Mouse (Mus musculus) heart, postnatal 14 days (tissue): ENCODE data around the gene Camta1. TPM values are rescaled to one million over a fixed set of nuclear protein-coding genes. Genes with fewer than 3 reads are reported as not detected.
A peak's percentile ranks its signal among the peaks of the same experiment; 100 is the strongest.

ENCODE experiments used
- DNase-seq, 2 experiments: peaks; one replicate each; pipeline ENCODE4 v3.0.0; 2021 to 2022
- intact Hi-C: fragments of 180-260 bp; cut with DNase I; formaldehyde crosslinking; loops from one replicate; pipeline ENCODE4 v1.15.1; 2025
- total RNA-seq, 2 experiments: library from RNA; stranded (reverse); gene quantifications; 2 replicates each; pipeline ENCODE4 v1.2.3; 2021

Camta1 gene
- total RNA-seq, 2 experiments from 2014 or later = 193 to 199 TPM

GRCm38 (mm10) chr4:151415812-151416211 lies 445.9 kb downstream of the Camta1 start:
- intact Hi-C loops = no loop called here
- no peak for DNase-seq

GRCm38 (mm10) chr4:151415376-151415775 lies 446.3 kb downstream of the Camta1 start:
- intact Hi-C loops = no loop called here
- no peak for DNase-seq

- intact Hi-C loops = no loop called here
- no peak for DNase-seq
These were observed 446.7 kb downstream of the Camta1 start for GRCm38 (mm10) chr4:151414952-151415351.

GRCm38 (mm10) chr4:151411641-151412061 lies 450.0 kb downstream of the Camta1 start:
- intact Hi-C loops = no loop called here
- DNase-seq = peak; percentile 43 to 49

GRCm38 (mm10) chr4:151411016-151411415 lies 450.7 kb downstream of the Camta1 start:
- intact Hi-C loops = no loop called here
- DNase-seq = no peak

GRCm38 (mm10) chr4:151409291-151409690 lies 452.4 kb downstream of the Camta1 start:
- no peak for DNase-seq
- intact Hi-C loops = no loop called here

- intact Hi-C loops = no loop called here
- peak in 1 of 2 experiments; percentile 9 for DNase-seq
These were observed 452.9 kb downstream of the Camta1 start for GRCm38 (mm10) chr4:151408811-151409210.

- peak; percentile 21 to 33 for DNase-seq
- intact Hi-C loops = no loop called here
These were observed 453.4 kb downstream of the Camta1 start for GRCm38 (mm10) chr4:151408246-151408645.

GRCm38 (mm10) chr4:151407129-151407528 lies 454.5 kb downstream of the Camta1 start:
- DNase-seq = no peak
- intact Hi-C loops = no loop called here

GRCm38 (mm10) chr4:151404581-151405256 lies 457.0 kb downstream of the Camta1 start:
- intact Hi-C loops = no loop called here
- peak; percentile 11 to 12 for DNase-seq

- intact Hi-C loops = no loop called here
- no peak for DNase-seq
These were observed 459.8 kb downstream of the Camta1 start for GRCm38 (mm10) chr4:151401685-151402397.

GRCm38 (mm10) chr4:151396536-151396935 lies 465.1 kb downstream of the Camta1 start:
- intact Hi-C loops = no loop called here

GRCm38 (mm10) chr4:151389345-151389744 lies 472.3 kb downstream of the Camta1 start:
- intact Hi-C loops = no loop called here
- no peak for DNase-seq

More at GRCm38 (mm10) chr4:151396536-151396935, 465.1 kb downstream of the Camta1 start:
- DNase-seq = no peak

GRCm38 (mm10) chr4:151386701-151387451 lies 474.8 kb downstream of the Camta1 start:
- DNase-seq = no peak
- intact Hi-C loops = no loop called here

- DNase-seq = no peak
These were observed 475.5 kb downstream of the Camta1 start for GRCm38 (mm10) chr4:151385985-151386700.

GRCm38 (mm10) chr4:151377731-151378130 lies 483.9 kb downstream of the Camta1 start:
- no peak for DNase-seq
- intact Hi-C loops = no loop called here

More at GRCm38 (mm10) chr4:151385985-151386700, 475.5 kb downstream of the Camta1 start:
- intact Hi-C loops = no loop called here

- DNase-seq = no peak
- intact Hi-C loops = no loop called here
These were observed 485.4 kb downstream of the Camta1 start for GRCm38 (mm10) chr4:151376234-151376633.

GRCm38 (mm10) chr4:151372855-151373566 lies 488.7 kb downstream of the Camta1 start:
- intact Hi-C loops = no loop called here
- no peak for DNase-seq

GRCm38 (mm10) chr4:151366941-151367545 lies 494.6 kb downstream of the Camta1 start:
- no peak for DNase-seq
- intact Hi-C loops = no loop called here
